Mouse (Mus musculus): ENCODE data around the gene Psmb1. TPM values are rescaled to one million over a fixed set of nuclear protein-coding genes. Genes with fewer than 3 reads are reported as not detected.
"Not testable (repeated sequence)": the region's sequence is repeated elsewhere in the genome, so short reads cannot be mapped to it uniquely, and the experiment has no call there.

Gene Psmb1
- total RNA-seq, 2 experiments from 2014 or later = 122 to 129 TPM

GRCm38 (mm10) chr17:15472671-15473070 is 26.9 kb downstream of the Psmb1 start:
- intact Hi-C loops (cut with DNase I) = no loop called here
- no peak for DNase-seq (ENCODE audit: low spot score in 2 of 2)

GRCm38 (mm10) chr17:15467669-15468068 is 31.9 kb downstream of the Psmb1 start:
- DNase-seq (ENCODE audit: low spot score in 2 of 2) = peak; percentile 60 to 61
- intact Hi-C loops (cut with DNase I) = loop anchor here (1.0 kb wide), 1 partner anchor 402 kb away; no protein-coding TSS in a partner anchor

- intact Hi-C loops (cut with DNase I) = no loop called here
- DNase-seq (ENCODE audit: low spot score in 2 of 2) = peak in 1 of 2 experiments; percentile 25
These were observed 37.5 kb downstream of the Psmb1 start for GRCm38 (mm10) chr17:15461921-15462495.

DNA sequence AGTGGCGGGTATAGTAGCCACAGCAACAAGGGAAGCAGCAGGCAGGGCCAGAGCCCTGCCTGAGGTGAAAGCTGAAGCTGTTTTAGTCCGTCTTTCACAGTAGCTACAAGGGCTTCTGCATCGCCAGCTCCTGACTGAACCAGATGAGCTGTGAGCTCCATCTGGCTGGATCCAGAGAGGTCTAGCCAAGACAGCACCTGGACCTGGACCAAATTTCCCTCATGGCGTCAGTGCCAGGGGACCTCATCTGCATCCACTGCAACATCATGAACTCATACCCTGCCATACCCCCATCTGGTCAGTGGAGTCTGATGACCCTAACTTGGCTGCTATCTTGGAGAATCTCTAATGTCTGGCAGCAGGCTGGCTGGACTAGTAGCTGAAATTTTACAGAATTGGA is 39.8 kb downstream of the Psmb1 start:
- no peak for DNase-seq (ENCODE audit: low spot score in 2 of 2)
- intact Hi-C loops (cut with DNase I) = no loop called here

- intact Hi-C loops (cut with DNase I) = no loop called here
- DNase-seq (ENCODE audit: low spot score in 2 of 2) = no peak
These were observed 43.0 kb downstream of the Psmb1 start for GRCm38 (mm10) chr17:15456595-15456994.

- DNase-seq (ENCODE audit: low spot score in 2 of 2) = no peak
- intact Hi-C loops (cut with DNase I) = no loop called here
These were observed 44.3 kb downstream of the Psmb1 start for GRCm38 (mm10) chr17:15455203-15455602.

DNA sequence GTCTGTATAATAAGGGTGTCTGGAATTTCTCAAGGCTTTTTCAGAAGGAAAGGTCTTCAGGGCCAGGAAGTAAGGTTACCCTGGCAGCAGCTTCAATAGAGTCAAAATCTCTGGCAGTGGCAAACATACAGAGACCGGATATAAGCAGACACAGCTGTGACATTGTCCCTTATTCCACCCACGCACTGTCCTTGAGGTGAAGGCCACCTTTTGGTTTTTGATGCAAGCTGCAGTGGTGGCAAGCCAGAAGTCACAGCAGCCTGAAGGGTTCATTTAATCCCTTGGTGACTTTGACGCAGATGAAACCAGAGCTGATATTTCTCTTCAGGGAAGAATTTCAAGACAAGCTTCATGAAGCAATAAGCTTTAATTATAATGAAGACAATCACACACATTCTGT is 49.9 kb downstream of the Psmb1 start:
- intact Hi-C loops (cut with DNase I) = no loop called here
- DNase-seq (ENCODE audit: low spot score in 2 of 2) = no peak

- intact Hi-C loops (cut with DNase I); DNase-seq (ENCODE audit: low spot score in 2 of 2): not testable (repeated sequence)
These were observed 50.4 kb downstream of the Psmb1 start for GRCm38 (mm10) chr17:15449144-15449543.

DNA sequence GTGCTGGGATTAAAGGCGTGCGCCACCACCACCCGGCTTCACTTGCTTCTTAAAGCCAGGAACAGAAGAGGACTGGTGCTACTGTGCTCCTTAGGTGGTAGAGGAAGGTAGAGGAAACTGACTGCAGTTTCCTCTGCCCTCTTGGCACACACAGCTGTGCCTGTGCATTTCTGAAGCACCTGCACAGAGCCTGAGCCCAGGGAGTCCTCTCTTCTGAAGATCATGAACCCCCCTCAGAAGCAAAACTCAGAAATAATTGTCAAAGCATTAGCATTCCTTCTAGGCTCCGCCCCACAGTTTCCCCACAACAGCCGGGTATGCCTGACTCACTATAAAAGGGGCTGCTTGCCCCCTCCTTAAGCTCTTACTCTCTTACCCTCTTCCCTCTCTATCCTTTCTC is 51.7 kb downstream of the Psmb1 start:
- intact Hi-C loops (cut with DNase I) = no loop called here
- no peak for DNase-seq (ENCODE audit: low spot score in 2 of 2)

DNA sequence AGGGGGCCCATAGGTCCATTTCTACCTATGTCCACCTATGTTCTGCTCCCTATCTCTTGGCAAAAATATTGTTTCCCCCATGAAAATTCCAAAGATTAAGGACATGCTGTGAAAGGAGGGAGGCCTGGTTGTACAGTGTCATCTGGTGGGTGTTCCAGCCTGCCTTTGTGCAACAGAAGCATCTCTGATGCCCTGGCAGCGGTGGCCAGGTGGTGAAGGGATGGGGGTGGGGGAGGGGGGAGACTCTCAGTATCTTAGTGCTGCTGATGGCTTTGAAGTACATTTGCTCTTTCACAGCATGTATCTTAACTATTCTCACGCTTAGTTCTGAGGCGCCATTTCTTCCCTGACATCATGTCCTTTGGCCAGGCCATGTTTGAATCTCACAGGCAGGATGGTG is 54.1 kb downstream of the Psmb1 start:
- intact Hi-C loops (cut with DNase I) = no loop called here
- no peak for DNase-seq (ENCODE audit: low spot score in 2 of 2)

DNA sequence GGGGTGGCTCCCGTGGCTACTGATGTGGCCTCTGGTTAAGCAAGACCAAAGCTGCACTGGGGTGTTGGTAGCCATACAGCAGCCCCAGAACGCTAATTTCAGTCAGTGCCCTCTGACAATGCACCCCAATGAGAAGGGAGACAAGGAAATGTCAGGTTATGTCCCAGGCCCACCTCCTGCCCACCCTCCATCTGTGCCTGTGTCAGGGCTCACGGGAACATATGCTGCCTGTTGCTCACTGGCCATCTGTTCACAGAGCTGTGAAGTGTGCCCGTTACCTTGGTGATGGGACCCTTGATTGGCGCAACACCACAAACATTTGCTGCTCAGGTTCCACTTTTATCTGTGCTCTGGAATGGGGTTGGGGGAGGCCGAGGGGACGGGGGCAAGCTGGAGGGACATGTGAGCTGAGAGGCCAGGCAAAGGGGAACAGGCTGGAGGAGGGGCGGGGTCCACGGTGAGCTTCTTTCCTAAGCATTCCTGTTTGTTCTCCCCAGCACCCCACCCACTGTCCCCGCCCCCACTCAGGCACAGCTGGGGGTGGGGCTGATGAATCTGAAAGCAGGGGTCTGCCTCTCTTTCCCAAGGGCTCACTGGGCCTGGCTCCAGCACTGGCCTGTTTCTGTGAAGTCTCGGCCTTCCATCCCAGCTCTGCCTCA is 59.0 kb downstream of the Psmb1 start:
- DNase-seq (ENCODE audit: low spot score in 2 of 2) = peak; percentile 31 to 41
- intact Hi-C loops (cut with DNase I) = no loop called here

DNA sequence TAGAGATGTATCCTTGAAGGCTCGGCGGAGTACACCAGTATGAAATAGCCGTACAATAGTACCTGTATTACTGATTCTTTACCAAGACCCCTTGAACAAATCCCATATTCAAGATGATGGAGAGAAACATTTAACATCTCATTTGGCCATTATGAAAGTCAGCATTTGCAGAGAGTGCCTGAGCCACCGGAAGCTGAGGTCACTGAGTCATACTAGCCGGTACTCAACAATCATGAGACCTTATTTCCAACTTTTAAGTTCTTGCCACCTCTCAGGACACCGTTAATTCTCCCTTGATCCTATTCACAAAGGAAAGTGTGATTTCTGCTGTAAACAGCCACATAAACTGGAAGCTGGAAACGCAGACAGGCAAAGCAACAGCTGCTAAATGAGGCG is 59.5 kb downstream of the Psmb1 start:
- intact Hi-C loops (cut with DNase I) = no loop called here
- DNase-seq (ENCODE audit: low spot score in 2 of 2) = no peak

DNA sequence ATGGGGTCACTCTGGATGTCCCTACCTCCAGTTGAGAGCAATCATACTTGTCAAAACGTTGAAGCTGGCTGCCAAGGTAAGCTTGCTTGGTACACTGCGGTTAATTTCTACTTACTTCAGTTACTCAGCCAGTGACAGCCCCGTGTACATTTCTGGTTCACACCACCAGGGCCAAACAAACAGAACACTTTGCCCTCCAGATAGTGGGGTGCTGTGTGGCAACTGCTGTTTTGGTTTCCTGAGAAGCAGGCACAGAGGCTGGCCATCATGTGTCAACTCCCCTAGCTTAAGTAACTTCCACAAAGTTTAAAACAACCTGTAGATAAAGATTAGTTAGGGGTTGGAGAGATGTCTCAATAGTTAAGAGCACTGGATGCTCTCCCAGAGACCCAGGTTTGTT is 64.8 kb downstream of the Psmb1 start:
- no peak for DNase-seq (ENCODE audit: low spot score in 2 of 2)
- intact Hi-C loops (cut with DNase I) = no loop called here

- no peak for DNase-seq (ENCODE audit: low spot score in 2 of 2)
- intact Hi-C loops (cut with DNase I) = no loop called here
These were observed 67.5 kb downstream of the Psmb1 start for GRCm38 (mm10) chr17:15432036-15432435.

DNA sequence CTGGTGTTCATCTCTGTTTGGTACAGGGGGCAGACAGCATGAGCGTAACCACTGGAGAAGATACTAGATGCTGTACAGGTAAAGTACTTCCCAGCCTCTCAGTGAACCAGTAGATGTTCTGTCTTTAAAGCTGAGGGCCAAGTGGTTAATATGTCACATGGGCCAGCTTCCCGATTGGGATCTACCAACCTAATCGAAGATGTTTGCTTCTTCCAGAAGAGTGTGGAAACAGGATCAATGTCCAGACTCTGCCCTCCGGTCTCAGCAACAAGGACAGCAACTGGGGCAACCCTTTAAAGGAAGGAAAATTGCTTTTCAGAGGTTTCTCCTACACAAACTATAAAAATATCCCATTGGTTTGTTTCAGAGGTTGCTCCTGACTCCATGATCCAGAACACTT is 68.0 kb downstream of the Psmb1 start:
- no peak for DNase-seq (ENCODE audit: low spot score in 2 of 2)
- intact Hi-C loops (cut with DNase I) = no loop called here

GRCm38 (mm10) chr17:15431021-15431514 is 68.5 kb downstream of the Psmb1 start:
- intact Hi-C loops (cut with DNase I) = no loop called here
- DNase-seq (ENCODE audit: low spot score in 2 of 2) = no peak

- intact Hi-C loops (cut with DNase I) = no loop called here
These were observed 69.6 kb downstream of the Psmb1 start for GRCm38 (mm10) chr17:15429937-15430336.

GRCm38 (mm10) chr17:15429451-15429850 is 70.1 kb downstream of the Psmb1 start:
- intact Hi-C loops (cut with DNase I) = no loop called here
- no peak for DNase-seq (ENCODE audit: low spot score in 2 of 2)

More at GRCm38 (mm10) chr17:15429937-15430336, 69.6 kb downstream of the Psmb1 start:
- no peak for DNase-seq (ENCODE audit: low spot score in 2 of 2)

GRCm38 (mm10) chr17:15425931-15426330 is 73.6 kb downstream of the Psmb1 start:
- no peak for DNase-seq (ENCODE audit: low spot score in 2 of 2)
- intact Hi-C loops (cut with DNase I) = no loop called here

Measured in left cerebral cortex, postnatal 25 days (tissue).